Mouse (Mus musculus): ENCODE results near the gene Mrpl36. TPM values are rescaled to one million over a fixed set of nuclear protein-coding genes. Genes with fewer than 3 reads are reported as not detected.

The Mrpl36 gene
- 78.1 and 91.9 TPM in 2 replicates for polyA plus RNA-seq (2012; rRNA removed)

DNA sequence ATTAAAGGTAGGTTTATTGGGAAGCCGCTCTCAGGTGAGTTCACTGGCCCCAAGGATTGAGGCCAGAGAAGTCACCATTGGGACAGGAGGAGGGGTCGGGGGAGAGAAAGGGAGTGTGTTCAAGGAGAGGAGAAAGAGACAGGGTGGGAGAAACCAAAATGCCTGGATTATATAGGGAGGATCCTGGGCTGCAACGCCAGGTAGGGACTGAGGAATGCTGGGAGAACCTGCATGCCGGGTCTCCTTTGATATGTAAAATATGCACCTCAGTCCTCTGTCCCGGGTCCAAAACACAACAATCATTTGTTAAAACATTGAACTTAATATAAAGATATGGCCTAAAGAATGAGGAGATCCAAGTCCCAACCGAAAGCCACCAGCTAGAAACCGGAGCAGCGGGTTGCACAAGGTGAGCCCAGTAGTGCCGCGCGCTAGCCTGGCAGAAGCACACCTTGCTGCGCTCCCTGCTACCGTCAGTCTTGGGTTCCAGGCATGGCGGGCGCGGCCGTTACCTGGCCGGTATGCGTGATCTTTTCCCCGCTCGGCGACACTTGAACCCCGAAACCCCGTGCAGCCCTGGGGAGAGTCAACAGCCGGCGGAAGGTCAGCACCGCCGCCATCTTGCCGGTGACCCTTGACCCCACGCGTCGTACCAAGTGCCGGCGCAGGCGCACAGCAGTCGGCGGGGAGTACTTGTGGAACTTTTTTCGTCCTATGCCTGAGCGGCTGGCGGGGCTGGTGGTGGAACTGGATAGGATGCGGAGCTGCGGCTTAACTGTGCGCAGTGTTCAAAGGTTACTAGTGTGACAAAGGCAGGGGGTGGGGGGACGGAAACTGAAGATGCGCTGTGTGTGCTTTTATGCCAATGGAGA lies at the start of gene Mrpl36, which contains the start of gene Ndufs6:
Mrpl36 (plus strand) TSS at position 687 of the 872 bp plus-strand sequence.
Ndufs6 (minus strand) TSS at position 716 of the 872 bp plus-strand sequence.
- DNase-seq (ENCODE audit: low spot score): peak; percentile 93

- no peak for DNase-seq (ENCODE audit: low spot score)
These were observed 49.1 kb upstream of the Mrpl36 start for GRCm38 (mm10) chr13:73279196-73279595.

GRCm38 (mm10) chr13:73282407-73282806 lies 45.9 kb upstream of the Mrpl36 start:
- DNase-seq (ENCODE audit: low spot score): no peak

GRCm38 (mm10) chr13:73283534-73283933 lies 44.8 kb upstream of the Mrpl36 start:
- DNase-seq (ENCODE audit: low spot score): no peak

GRCm38 (mm10) chr13:73290206-73290605 lies 38.1 kb upstream of the Mrpl36 start:
- DNase-seq (ENCODE audit: low spot score): no peak

- no peak for DNase-seq (ENCODE audit: low spot score)
These were observed 37.2 kb upstream of the Mrpl36 start for GRCm38 (mm10) chr13:73291102-73291501.

- DNase-seq (ENCODE audit: low spot score): no peak
These were observed 29.6 kb upstream of the Mrpl36 start for GRCm38 (mm10) chr13:73298717-73299116.

DNA sequence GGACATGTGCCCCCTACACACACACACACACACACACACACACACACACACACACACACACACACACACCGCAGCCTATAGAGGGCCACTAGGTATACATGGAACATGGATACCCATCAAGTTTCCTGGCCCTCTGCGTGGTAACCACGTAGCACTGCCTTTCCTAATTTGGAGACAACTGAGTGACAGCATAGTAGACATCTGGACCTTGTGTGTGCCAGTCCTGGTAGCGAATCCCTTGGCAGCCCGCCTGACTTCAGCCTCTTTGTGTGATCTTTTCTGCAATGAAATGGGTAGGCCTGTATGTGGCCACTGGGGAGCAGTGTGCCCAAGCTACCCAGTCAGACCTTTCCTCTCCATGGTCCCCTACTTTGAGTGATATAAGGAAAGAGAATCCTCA lies 29.0 kb upstream of the Mrpl36 start:
- no peak for DNase-seq (ENCODE audit: low spot score)

GRCm38 (mm10) chr13:73304729-73305128 lies 23.6 kb upstream of the Mrpl36 start:
- DNase-seq (ENCODE audit: low spot score): no peak

DNA sequence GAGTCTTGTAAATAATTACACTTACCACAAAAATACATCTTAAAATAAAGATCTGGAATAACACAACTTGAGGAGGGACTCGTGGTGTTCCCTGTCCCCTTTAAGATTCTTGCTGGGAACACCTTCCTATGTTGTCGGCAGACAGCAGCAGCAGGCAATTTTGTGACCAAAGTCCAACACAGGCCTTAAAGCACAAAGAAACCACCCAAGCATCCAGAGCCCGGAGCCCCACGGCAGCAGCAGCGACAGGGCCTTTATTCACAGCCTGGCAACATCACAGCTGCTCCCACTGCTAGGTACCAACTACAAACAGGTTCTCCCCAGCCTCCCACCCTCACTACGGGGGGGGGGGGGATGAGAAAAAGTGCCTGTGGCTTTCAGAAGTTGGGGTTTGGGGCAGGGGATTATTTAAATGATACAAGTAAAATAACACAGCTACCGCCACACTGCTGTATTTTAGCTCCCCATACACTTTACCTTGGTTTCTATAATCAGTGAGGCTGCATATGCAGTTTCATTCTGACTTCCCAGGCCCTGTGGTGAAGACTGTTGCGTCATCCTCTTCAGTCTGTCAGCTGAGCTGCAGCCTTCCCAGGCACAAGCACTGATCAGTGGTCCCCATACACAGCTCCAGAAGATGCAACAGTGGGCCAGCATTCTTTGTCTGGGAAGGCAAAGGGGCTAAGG lies 22.8 kb upstream of the Mrpl36 start:
- DNase-seq (ENCODE audit: low spot score): no peak

- DNase-seq (ENCODE audit: low spot score): no peak
These were observed 22.3 kb upstream of the Mrpl36 start for GRCm38 (mm10) chr13:73306085-73306410.

GRCm38 (mm10) chr13:73306430-73306829 lies 21.9 kb upstream of the Mrpl36 start:
- DNase-seq (ENCODE audit: low spot score): no peak

GRCm38 (mm10) chr13:73310183-73310929 lies 18.0 kb upstream of the Mrpl36 start:
- no peak for DNase-seq (ENCODE audit: low spot score)

- no peak for DNase-seq (ENCODE audit: low spot score)
These were observed 8.3 kb upstream of the Mrpl36 start for GRCm38 (mm10) chr13:73320048-73320447.

DNA sequence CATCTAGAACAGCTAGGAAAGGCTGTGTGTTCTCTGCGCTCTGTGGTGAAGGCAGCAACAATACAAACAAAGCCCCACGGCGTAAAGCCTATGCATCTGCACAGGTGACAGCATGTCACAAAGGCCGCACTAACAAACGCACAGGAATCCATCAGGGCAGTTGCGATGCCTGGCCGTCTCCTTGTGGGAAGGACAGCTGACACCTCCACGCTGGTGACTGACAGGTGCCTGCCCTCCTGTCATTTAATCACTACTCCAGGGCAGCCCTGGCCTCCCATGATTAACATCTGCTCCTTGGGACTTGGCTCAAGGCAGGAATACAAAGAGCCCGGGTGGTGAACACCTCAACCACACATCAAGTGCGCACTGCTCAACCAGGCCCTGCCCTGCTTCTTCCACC lies 5.7 kb upstream of the Mrpl36 start:
- no peak for DNase-seq (ENCODE audit: low spot score)

DNA sequence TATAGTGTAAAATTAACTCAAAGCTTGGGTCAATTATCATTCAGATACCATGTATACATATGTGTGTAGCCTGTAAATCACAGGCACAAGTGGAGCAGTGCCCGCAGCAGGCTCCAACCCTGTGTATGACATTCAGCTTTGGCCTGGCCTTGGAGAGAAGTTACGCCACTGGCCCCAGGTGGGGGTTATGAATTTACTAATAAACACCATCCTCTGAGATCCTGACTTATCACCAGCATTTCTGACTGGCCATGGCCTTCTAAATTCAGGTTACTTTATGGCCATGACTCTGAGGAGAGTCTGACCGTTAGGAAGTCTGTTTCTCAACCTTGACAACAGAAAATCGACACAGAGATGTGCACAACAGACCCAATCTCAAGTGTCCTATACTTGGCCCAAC lies 4.9 kb upstream of the Mrpl36 start:
- DNase-seq (ENCODE audit: low spot score): no peak

DNA sequence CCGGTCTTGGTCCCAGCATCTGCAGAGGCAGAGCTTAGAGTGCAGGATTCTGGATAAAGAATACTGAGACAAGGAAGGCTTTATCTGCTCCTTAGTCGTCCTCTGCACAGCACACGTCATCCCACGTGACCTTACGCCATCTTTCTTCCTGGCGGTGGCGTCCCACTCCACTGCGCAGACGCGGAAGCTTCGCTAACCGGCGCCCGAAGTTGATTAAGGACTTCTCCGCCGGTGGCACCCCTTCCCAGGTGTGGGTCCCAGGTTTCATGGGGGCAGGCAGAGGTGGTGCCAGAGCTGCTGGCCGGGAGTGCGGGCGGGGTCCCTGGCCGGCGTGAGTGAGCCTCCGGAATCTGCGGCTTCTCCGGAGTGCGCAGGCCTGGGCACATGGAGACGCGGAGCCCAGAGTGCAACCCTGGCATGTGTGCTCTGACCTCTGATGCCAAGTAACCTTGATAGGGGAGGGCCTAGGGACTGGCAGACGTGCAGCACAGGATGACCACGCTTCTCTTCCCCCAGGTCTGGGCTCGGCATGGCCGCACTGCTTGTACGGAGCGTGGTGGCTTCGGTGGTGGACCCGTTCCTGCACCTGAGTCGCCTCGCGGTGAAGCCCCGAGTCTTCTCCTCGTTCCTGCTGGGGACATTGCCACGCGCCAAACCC lies 2.7 kb downstream of the Mrpl36 start:
- peak; percentile 83 for DNase-seq (ENCODE audit: low spot score)

DNA sequence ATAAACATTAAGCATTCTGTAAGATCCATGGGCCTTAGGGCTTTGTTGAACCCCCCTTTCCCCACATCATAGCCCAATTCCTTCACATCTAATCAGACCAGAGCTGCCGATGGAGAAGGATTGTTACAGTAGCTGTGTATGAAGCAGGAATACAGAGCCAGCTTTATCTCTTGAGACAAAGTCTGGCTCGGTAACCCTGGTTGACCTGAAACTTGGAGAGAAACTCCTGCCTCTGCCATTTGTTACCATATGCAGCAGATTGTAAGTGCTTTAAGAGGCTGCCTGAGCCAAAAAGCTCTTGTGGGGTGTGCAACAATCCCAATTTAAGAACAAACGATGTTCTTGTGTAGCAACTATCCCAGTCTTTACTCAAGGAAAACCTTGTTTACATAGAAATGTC lies 3.4 kb downstream of the Mrpl36 start:
- DNase-seq (ENCODE audit: low spot score): no peak

GRCm38 (mm10) chr13:73336753-73337152 lies 8.4 kb downstream of the Mrpl36 start:
- no peak for DNase-seq (ENCODE audit: low spot score)

DNA sequence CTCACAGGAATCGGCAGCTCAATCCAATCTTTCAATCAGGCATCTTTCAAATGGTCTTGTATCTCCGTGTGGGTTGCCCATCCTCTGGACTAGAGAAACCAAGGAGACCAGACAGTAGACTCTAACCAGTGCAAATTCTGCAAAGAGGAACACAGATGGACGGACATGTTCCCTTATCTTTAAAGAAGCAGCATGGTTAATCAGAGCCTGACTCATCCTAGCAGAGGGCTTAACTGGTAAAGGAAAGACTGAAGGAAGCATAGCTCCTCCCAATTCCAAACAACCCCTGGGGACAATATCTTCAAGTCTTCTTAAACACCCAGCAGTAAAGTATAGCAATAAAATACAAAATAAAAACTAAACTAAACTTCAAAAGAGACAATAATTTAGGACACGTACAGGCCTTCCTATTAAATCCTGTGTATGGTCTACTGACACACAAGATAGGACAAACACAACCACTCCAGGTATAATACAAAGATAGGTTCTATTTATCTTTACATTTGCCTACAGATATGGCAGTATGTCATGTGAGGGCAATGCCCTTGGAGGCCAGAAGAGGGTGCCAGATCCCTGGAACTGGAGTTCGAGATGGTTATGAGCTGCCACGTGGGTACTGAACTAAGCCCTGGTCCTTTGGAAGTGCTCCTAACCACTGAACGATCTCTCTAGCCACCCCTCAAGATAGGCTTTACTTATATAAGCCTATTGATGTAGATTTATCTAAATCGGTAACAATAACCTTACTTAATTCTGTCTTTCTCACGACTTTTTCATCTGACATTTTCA lies 17.0 kb downstream of the Mrpl36 start:
- no peak for DNase-seq (ENCODE audit: low spot score)

DNA sequence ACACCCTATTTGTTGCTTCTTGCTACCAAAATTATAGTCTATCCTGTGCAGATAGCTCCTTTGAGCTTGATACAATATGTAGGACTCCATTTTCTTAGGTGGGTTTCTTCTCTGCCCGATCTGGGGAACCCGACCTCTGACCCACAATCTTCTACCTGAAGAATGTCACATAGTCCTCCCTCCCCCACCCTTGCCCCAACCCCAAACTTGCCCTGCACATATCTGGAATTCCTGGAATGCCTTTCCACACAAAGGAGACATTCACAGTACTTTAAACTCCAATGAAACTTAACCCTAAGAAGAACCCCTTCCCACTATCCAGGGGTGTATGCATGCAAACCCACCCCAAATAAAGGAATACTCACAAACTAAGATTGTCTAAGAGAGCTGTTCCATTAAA lies 17.8 kb downstream of the Mrpl36 start:
- no peak for DNase-seq (ENCODE audit: low spot score)
